Mouse (Mus musculus) mouse embryonic stem cell (cell line): Measurements from ENCODE around the gene Tmem120a.

Experiments
- in situ Hi-C, 2 experiments: fragments of 300-500 bp; cut with MboI; formaldehyde crosslinking; loops; 1 replicate in 1 of 2; 3 replicates in 1 of 2; pipeline ENCODE4 v1.14.3; 2019 to 2020; ENCODE audit warnings: low sequenced_read_pairs in 2 of 2, low pct_unique_long_range_greater_than_20kb in 1 of 2, mixed read lengths in 1 of 2; ENCODE audit not compliant: unreplicated experiment in 1 of 2

Gene Tmem120a

GRCm38 (mm10) chr5:135736544-135736943 lies 7.7 kb downstream of the Tmem120a start:
- in situ Hi-C loops: no loop called here

DNA sequence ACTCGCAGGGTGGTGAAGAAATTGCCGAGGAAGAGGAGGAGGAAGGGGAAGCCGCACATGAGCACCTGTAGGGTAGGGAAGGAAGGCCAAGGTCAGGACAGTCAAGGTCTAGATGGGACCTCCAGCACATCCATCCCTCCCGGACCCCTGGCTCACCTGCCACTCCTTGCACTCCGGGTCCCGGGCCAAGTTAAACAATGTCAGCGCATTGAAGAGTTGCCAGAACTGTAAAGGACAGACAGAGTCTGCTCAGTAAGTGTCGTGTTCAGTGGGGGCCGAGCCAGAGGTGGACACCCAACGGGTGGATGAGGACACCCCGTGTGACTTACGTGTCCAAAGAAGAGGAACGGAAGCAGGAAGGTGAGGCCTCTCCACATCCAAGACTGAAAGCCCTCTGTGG lies 8.5 kb downstream of the Tmem120a start:
- in situ Hi-C loops: no loop called here

GRCm38 (mm10) chr5:135734057-135734680 lies 10.1 kb downstream of the Tmem120a start:
- in situ Hi-C loops: no loop called here

- in situ Hi-C loops: no loop called here
Measured at GRCm38 (mm10) chr5:135733071-135733470, 11.2 kb downstream of the Tmem120a start.

DNA sequence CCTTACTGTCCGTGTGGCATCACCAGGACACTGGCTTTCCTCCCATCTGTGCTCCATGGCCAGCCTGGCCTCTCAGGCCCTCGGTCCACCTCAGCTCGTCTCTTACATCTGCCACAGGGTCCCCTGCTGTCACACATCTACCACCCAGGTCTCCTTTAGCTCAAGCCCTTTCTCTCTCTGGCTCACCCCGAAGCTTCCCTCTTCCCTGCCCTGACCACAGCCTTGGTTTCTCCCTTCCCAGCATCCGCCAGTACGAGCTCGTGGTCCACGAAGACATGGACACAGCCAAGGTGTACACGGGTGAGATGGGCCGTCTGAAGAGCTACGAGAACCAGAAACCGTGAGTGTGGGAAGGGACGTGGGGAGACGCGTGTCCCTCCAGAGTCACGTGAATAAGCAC lies 12.9 kb downstream of the Tmem120a start:
- in situ Hi-C loops: no loop called here

DNA sequence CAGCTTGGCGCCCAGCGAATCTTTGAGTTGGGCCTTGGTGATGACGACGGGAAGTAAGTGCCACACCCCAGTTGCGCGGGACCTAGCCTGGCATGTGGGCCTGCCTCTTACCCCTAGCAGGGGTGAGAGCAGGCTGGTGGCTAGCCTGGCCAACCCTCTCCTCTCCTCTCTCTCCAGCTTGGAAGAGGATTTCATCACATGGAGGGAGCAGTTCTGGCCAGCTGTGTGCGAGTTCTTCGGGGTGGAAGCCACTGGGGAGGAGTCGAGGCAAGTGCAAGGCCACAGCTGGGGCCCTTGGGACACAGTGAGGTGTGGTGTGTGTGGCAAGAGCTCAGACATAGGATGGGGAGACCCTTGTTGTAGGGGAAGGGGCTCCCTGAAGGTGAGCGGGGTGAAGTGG lies 13.3 kb downstream of the Tmem120a start:
- in situ Hi-C loops: no loop called here

- in situ Hi-C loops: no loop called here
Measured at GRCm38 (mm10) chr5:135730278-135730677, 14.0 kb downstream of the Tmem120a start.

DNA sequence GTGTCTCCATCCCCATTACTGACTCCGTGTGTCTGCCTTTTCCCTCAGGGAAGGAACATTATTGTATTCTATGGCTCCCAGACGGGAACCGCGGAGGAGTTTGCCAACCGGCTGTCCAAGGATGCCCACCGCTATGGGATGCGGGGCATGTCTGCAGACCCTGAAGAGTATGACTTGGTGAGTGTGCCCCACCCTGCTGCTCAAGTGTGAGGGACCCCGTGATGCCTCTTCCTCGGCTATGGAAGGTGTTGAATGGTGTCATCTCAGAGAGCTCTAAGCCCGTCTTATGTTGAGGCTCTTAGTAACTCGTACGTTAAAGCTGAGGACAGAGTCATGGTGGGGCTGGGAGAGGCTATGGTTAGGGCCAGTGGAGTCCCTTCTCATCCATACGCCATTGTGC lies 14.9 kb downstream of the Tmem120a start:
- in situ Hi-C loops: no loop called here

- in situ Hi-C loops: no loop called here
Measured at GRCm38 (mm10) chr5:135728361-135728760, 15.9 kb downstream of the Tmem120a start.

GRCm38 (mm10) chr5:135727871-135728270 lies 16.4 kb downstream of the Tmem120a start:
- in situ Hi-C loops: no loop called here

GRCm38 (mm10) chr5:135726641-135727346 lies 17.5 kb downstream of the Tmem120a start:
- in situ Hi-C loops: no loop called here

DNA sequence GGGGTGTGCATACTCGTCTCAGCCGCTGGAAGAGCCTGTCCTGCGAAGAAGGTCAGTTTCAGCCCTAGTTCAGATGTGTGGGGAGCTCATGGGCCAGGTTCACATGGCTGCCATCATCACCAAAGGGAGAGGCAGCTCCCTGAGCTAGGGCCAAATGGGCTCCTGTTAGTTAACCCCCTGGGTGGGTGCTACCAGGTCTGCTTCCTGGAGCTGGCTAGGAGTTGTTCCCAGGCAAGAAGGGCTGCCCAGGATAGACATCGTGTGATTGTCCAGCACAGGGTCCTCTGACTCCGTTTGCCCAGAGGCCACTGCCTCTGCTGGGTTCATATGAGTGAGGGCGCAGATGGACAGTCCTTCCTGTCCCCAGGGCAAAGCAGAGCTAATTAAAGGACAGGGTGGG lies 18.3 kb downstream of the Tmem120a start:
- in situ Hi-C loops: no loop called here

DNA sequence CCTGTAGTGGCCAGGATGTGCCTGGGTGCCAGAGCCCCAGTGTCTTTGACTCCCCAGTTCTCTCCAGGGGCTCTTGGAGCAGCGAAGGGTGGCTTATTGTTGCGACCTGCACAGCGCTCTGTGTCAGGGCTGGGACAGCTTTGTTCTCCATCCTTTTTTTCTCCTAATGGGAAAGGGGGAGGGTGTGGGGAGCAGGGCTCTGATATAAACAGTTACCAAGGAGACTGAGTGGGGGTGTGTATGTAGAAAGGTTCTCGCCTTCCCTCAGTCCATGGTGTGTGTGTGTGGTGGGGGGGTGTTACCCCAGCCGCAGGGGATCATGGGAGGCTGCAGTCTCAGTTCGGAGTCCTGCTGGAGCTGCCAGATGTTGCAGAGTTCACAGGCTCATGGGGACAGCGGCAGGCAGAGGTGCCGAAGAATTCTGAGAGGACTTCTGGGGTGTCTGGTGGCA lies 18.8 kb downstream of the Tmem120a start:
- in situ Hi-C loops: no loop called here

GRCm38 (mm10) chr5:135724536-135725322 lies 19.5 kb downstream of the Tmem120a start:
- in situ Hi-C loops: no loop called here

GRCm38 (mm10) chr5:135723165-135723751 lies 21.0 kb downstream of the Tmem120a start:
- in situ Hi-C loops: no loop called here

- in situ Hi-C loops: no loop called here
Measured at GRCm38 (mm10) chr5:135722121-135722520, 22.1 kb downstream of the Tmem120a start.

DNA sequence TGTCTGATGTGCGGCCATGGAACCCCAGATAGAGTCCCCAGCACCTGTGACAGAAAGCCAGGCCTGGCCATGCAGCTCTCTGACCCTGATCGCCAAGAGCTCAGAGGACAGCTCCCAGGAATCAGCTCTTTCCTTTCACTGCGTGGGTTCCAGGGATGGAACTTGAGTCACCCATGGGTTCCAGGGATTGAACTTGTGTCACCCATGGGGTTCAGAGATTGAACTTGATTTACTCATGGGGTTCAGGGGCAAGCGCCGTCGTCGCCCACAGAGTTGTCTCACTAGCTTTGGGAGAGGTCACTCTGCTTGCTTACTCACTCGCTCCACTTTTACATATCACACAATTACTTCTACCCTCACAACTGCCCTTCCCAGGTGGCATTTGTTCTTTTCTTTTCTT lies 23.2 kb downstream of the Tmem120a start:
- in situ Hi-C loops: no loop called here

DNA sequence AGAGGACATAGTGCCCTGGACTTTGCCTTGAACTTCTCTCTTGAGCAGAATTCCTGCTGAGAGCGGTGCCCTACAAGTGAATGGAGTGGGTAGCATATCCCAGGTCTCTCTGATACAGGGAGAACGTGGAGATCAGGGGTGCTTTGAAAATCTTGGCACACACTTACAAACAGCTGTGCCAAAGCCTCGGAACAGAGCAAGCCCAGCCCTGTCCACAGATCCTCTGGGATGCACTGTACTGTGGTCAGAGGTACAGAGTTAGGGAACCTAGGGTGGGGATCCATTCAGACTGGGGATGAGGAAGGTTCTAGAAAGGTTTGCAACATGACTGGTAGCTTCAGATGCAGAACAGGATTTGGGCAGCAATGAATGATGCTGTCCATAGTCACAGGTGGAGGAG lies 24.1 kb downstream of the Tmem120a start:
- in situ Hi-C loops: no loop called here

DNA sequence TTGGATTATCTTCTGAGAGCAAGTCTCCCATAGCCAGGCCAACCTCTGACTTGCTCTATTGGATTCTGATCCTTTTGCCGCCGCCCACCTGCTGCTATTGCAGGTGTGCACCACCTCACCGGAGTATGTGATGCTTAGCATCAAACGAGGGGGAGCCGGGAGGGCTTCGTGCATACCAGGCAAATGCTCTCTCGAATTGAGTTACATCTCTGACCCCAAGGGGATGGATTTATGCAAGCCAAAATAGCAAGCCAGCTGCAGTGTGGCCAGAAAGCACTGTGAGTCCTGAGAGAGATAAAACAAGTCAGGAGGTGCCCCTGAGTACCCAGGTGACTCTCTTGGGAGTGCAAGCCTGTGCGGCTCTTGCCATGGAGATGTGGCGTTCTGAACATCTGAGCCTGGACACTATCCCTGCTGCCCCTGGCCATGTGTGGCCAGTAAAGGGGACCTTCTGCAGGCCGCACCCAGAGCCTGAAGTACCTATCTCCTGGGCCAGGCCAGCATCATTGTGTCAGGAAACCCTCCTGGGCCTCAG lies 24.6 kb downstream of the Tmem120a start:
- in situ Hi-C loops: no loop called here
